Mouse (Mus musculus) left cerebral cortex, adult 8-10 months (tissue): ENCODE measurements at regions not wholly inside any gene's neighbourhood (a gene's known extent, or its start where the extent isn't known, plus 50 kb on each side); places are given as distances from the start of the nearest gene placed in this dataset.
"Not testable (repeated sequence)": the region's sequence is repeated elsewhere in the genome, so short reads cannot be mapped to it uniquely, and the experiment has no call there.

Experiments
- DNase-seq, 2 experiments: peaks; one replicate each; pipeline ENCODE4 v3.0.0; 2022; ENCODE audit warnings: low spot score in 2 of 2

GRCm38 (mm10) chr14:120815126-120815525 is 95.9 kb upstream of the Ipo5 start:
- DNase-seq, result not testable (repeated sequence)

GRCm38 (mm10) chr14:120816529-120816928 is 94.5 kb upstream of the Ipo5 start:
- DNase-seq, result no peak

- no peak for DNase-seq
Observed at GRCm38 (mm10) chr14:120826187-120826586, 84.8 kb upstream of the Ipo5 start.

GRCm38 (mm10) chr14:120830389-120830835 is 80.6 kb upstream of the Ipo5 start:
- DNase-seq, result peak in 1 of 2 experiments; percentile 57

GRCm38 (mm10) chr14:120831397-120831796 is 79.6 kb upstream of the Ipo5 start:
- DNase-seq, result no peak

GRCm38 (mm10) chr14:120831847-120832613 is 79.0 kb upstream of the Ipo5 start:
- peak; percentile 84 to 87 for DNase-seq

GRCm38 (mm10) chr14:120834821-120835220 is 76.2 kb upstream of the Ipo5 start:
- DNase-seq, result no peak

GRCm38 (mm10) chr14:120835758-120836157 is 75.3 kb upstream of the Ipo5 start:
- no peak for DNase-seq

- DNase-seq, result no peak
Observed at GRCm38 (mm10) chr14:120836535-120837316, 74.3 kb upstream of the Ipo5 start.

- no peak for DNase-seq
Observed at GRCm38 (mm10) chr14:120840900-120841299, 70.1 kb upstream of the Ipo5 start.

GRCm38 (mm10) chr14:120841311-120841710 is 69.7 kb upstream of the Ipo5 start:
- DNase-seq, result no peak

GRCm38 (mm10) chr14:120845172-120845571 is 65.9 kb upstream of the Ipo5 start:
- no peak for DNase-seq

GRCm38 (mm10) chr14:120846073-120846850 is 64.8 kb upstream of the Ipo5 start:
- DNase-seq, result no peak

- no peak for DNase-seq
Observed at GRCm38 (mm10) chr14:120847006-120847405, 64.0 kb upstream of the Ipo5 start.

GRCm38 (mm10) chr14:120848083-120848951 is 62.7 kb upstream of the Ipo5 start:
- no peak for DNase-seq

GRCm38 (mm10) chr14:120849159-120849558 is 61.9 kb upstream of the Ipo5 start:
- no peak for DNase-seq

GRCm38 (mm10) chr14:120853643-120854042 is 57.4 kb upstream of the Ipo5 start:
- DNase-seq, result no peak

- DNase-seq, result no peak
Observed at GRCm38 (mm10) chr14:120854559-120854958, 56.5 kb upstream of the Ipo5 start.

- DNase-seq, result peak in 1 of 2 experiments; percentile 66
Observed at GRCm38 (mm10) chr14:120855181-120855580, 55.8 kb upstream of the Ipo5 start.
